ENCODE assay signal across 30 mouse cellular contexts in genomic region chr9:72118490-72118889, GRCm38 (mm10).
"Had no signal": no experiment of that assay in that cellular context is flagged by ENCODE, and none has a peak within 500 bp of the region (broad histone marks: within the 10 kb centered on the region; RNA-seq: fewer than 3 reads in every experiment).

No protein-coding gene starts in this region.

- H3K27ac ChIP-seq: limb, embryonic 10.5 days; limb, embryonic 12.5 days; limb, embryonic 13.5 days; limb, embryonic 15.5 days; liver, embryonic 12.5 days; liver, embryonic 13.5 days; liver, embryonic 14.5 days; liver, embryonic 15.5 days; lung, embryonic 15.5 days; macrophage; midbrain, embryonic 10.5 days; midbrain, embryonic 12.5 days; midbrain, embryonic 13.5 days; midbrain, embryonic 15.5 days had no signal

- H3K4me3 ChIP-seq: limb, embryonic 10.5 days; limb, embryonic 12.5 days; limb, embryonic 13.5 days; limb, embryonic 15.5 days; liver, embryonic 12.5 days; liver, embryonic 13.5 days; liver, embryonic 15.5 days; lung, embryonic 15.5 days; megakaryocyte, embryonic 14.5 days; midbrain, embryonic 10.5 days; midbrain, embryonic 12.5 days; midbrain, embryonic 13.5 days; midbrain, embryonic 15.5 days; myocyte had no signal

- H3K27me3 ChIP-seq: limb, embryonic 12.5 days; limb, embryonic 13.5 days; limb, embryonic 15.5 days; liver, embryonic 13.5 days; lung, embryonic 15.5 days; midbrain, embryonic 12.5 days; midbrain, embryonic 13.5 days; midbrain, embryonic 15.5 days had no signal

- H3K4me2 ChIP-seq: limb, embryonic 12.5 days; limb, embryonic 13.5 days; limb, embryonic 15.5 days; liver, embryonic 11.5 days; liver, embryonic 12.5 days; liver, embryonic 13.5 days; liver, embryonic 15.5 days; lung, embryonic 14.5 days; lung, embryonic 15.5 days; midbrain, embryonic 11.5 days; midbrain, embryonic 12.5 days; midbrain, embryonic 13.5 days; midbrain, embryonic 15.5 days had no signal

- H3K36me3 ChIP-seq: limb, embryonic 10.5 days; limb, embryonic 12.5 days; limb, embryonic 13.5 days; limb, embryonic 15.5 days; liver, embryonic 12.5 days; liver, embryonic 13.5 days; liver, embryonic 15.5 days; lung, embryonic 15.5 days; midbrain, embryonic 10.5 days; midbrain, embryonic 12.5 days; midbrain, embryonic 13.5 days; midbrain, embryonic 15.5 days had no signal

- ATAC-seq: liver, embryonic 12.5 days; lung, postnatal 0 days; midbrain, embryonic 13.5 days; midbrain, embryonic 15.5 days; midbrain, embryonic 16.5 days had no signal

- H3K9ac ChIP-seq: limb, embryonic 12.5 days; limb, embryonic 13.5 days; limb, embryonic 15.5 days; liver, embryonic 12.5 days; liver, embryonic 13.5 days; liver, embryonic 14.5 days; liver, embryonic 15.5 days; lung, embryonic 14.5 days; lung, embryonic 15.5 days; midbrain, embryonic 12.5 days; midbrain, embryonic 13.5 days; midbrain, embryonic 15.5 days had no signal

- H3K9me3 ChIP-seq: limb, embryonic 10.5 days; limb, embryonic 12.5 days; limb, embryonic 13.5 days; limb, embryonic 15.5 days; liver, embryonic 12.5 days; liver, embryonic 13.5 days; liver, embryonic 15.5 days; lung, embryonic 15.5 days; megakaryocyte, embryonic 14.5 days; midbrain, embryonic 10.5 days; midbrain, embryonic 12.5 days; midbrain, embryonic 13.5 days; midbrain, embryonic 15.5 days had no signal

- H3K4me1 ChIP-seq: limb, embryonic 10.5 days; limb, embryonic 12.5 days; limb, embryonic 13.5 days; limb, embryonic 15.5 days; liver, embryonic 12.5 days; liver, embryonic 13.5 days; liver, embryonic 15.5 days; lung, embryonic 15.5 days; midbrain, embryonic 12.5 days; midbrain, embryonic 13.5 days; midbrain, embryonic 15.5 days had no signal

- DNase-seq: left cerebral cortex, postnatal 4 days; liver; liver, embryonic 13.5 days; lung, adult 18-20 months; lung, adult 2 months; lung, embryonic 14.5 days; lung, postnatal 10 days; lung, postnatal 14 days; lung, postnatal 36 days; lung, postnatal 4 days; midbrain, embryonic 14.5 days had no signal
